Mouse (Mus musculus): ENCODE results near the gene H2-Q4. TPM values are rescaled to one million over a fixed set of nuclear protein-coding genes. Genes with fewer than 3 reads are reported as not detected.
"Not testable (repeated sequence)": the region's sequence is repeated elsewhere in the genome, so short reads cannot be mapped to it uniquely, and the experiment has no call there.

Gene H2-Q4
- polyA plus RNA-seq, 1 experiment from 2014 or later = 4.8 TPM

DNA sequence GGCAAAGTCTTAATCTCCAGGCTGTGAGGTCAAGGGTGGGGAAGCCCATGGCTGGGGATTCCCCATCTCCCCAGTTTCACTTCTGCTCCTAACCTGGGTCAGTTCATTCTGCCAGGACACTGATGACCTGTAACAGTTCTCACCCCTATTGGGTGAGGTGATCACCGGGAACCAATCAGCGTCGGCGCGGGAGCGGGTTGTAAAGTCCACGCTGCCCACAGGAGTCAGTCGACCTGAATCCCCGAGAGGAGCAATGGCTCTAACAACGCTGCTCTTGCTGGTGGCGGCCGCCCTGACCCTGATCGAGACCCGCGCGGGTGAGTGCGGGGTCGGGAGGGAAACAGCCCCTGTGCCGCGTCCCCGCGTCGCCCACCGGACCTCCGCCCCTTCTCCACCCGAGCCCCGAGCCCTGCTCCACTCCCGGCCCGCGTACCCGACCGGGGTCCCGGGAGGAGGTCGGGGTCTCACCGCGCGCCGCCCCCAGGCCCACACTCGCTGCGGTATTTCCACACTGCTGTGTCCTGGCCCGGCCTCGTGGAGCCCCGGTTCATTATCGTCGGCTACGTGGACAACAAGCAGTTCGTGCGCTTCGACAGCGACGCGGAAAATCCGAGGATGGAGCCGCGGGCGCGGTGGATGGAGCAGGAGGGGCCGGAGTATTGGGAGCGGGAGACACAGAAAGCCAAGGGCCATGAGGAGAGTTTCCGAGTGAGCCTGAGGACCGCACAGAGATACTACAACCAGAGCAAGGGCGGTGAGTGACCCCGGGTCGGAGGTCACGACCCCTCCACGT, 45.4 kb downstream of the H2-Q4 start, which contains the start of gene H2-Q6:
Gene H2-Q6 (plus strand): TSS at position 227 of the 793 bp plus-strand sequence.
- ATAC-seq = peak; percentile 78
- POLR2A ChIA-PET; H3K27me3 ChIP-seq; CTCF ChIA-PET; in situ Hi-C loops (cut with MboI; ENCODE audit: low pct_unique_long_range_greater_than_20kb): not testable (repeated sequence)
- DNase-seq (ENCODE audit: low read depth, low spot score) = peak; percentile 2

DNA sequence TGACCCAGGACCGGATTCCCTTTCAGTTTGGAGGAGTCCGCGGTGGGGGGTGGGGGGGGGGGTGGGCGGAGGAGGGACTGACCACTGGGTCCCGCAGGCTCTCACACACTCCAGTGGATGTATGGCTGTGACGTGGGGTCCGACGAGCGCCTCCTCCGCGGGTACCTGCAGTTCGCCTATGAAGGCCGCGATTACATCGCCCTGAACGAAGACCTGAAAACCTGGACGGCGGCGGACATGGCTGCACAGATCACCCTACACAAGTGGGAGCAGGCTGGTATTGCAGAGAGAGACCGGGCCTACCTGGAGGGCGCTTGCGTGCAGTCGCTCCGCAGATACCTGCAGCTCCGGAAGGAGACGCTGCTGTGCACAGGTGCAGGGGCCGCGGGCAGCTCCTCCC, 46.1 kb downstream of the H2-Q4 start:
- POLR2A ChIA-PET; in situ Hi-C loops (cut with MboI; ENCODE audit: low pct_unique_long_range_greater_than_20kb); DNase-seq (ENCODE audit: low read depth, low spot score): not testable (repeated sequence)

DNA sequence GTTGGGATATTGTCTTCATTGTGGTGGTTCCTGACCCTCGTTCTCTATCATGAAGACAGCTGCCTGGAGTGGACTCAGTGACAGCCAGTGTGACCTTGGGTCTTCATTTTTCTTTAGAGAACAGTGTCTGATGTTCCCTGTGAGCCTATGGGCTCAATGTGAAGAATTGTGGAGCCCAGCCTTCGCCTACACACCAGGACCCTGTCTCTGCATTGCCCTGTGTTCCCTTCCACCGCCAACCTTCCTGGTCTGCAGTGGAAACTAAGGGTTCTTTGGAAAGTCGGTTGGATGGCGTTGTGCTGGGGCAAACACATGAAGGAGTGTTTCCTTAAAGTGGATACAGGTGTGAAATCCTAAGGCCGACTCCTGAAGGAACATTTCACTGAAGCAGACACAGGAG, 49.5 kb downstream of the H2-Q4 start:
- ATAC-seq; DNase-seq (ENCODE audit: low read depth, low spot score); in situ Hi-C loops (cut with MboI; ENCODE audit: low pct_unique_long_range_greater_than_20kb); H3K27me3 ChIP-seq; CTCF ChIA-PET; POLR2A ChIA-PET: not testable (repeated sequence)

More for the DNA sequence above, 46.1 kb downstream of the H2-Q4 start:
- H3K27me3 ChIP-seq, CTCF ChIA-PET, ATAC-seq: not testable (repeated sequence)

DNA sequence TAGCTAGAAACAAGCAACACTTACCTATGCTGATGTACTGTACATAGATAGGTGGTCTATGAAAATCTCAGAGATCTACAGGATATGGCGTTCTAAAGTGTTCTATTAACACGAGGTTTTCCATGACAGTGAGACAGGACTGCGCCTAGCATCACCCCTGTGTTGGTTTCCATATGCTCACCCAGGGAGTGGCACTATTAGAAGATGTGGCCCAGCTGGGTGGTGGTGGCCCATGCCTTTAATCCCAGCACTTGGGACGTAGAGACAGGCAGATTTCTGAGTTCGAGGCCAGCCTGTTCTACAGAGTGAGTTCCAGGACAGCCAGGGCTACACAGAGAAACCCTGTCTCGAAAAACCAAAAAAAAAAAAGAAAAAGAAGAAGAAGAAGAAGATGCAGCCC, 51.3 kb downstream of the H2-Q4 start:
- CTCF ChIA-PET; POLR2A ChIA-PET; in situ Hi-C loops (cut with MboI; ENCODE audit: low pct_unique_long_range_greater_than_20kb); ATAC-seq; DNase-seq (ENCODE audit: low read depth, low spot score); H3K27me3 ChIP-seq: not testable (repeated sequence)

DNA sequence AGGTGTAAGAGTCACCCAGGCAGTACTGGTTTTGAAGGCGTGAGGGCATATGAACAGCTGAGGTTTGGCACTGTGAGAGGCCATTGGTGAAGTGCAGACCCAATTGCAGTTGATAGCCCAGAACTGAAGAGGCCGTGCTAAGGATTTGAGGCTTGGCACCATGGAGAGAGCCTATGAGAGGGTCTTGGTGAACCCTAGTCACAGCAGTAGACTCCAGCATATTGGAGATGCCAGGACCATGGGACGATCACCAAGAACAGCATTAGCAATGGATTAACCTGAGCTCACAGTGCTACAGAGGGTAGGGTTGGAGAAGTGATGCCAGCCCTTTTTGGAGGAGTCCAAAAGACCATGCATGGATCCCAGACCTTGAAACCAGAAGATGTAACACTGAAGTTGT, 52.8 kb downstream of the H2-Q4 start:
- H3K27me3 ChIP-seq; in situ Hi-C loops (cut with MboI; ENCODE audit: low pct_unique_long_range_greater_than_20kb); ATAC-seq; CTCF ChIA-PET; DNase-seq (ENCODE audit: low read depth, low spot score); POLR2A ChIA-PET: not testable (repeated sequence)

DNA sequence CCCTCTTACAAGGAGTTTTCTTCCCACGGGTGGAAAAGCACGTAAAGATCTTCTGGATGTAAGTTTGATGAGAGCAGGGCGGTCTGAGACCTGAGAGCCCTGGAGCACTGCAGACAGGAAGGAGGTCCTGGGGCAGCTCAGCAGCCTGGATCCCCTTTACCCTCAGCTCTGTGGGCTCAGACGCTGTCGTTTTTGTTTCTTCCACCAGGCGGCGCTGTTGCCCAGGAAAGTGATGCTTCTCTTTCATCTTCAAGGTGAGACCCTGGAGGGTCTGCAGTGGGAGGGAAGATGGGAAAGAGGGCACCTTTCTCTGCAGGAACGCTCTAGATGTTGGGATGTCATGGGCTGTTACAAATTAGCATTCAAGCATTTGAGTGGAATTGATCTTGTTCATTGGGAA, 55.4 kb downstream of the H2-Q4 start:
- ATAC-seq; DNase-seq (ENCODE audit: low read depth, low spot score); H3K27me3 ChIP-seq; in situ Hi-C loops (cut with MboI; ENCODE audit: low pct_unique_long_range_greater_than_20kb); POLR2A ChIA-PET; CTCF ChIA-PET: not testable (repeated sequence)

Other genes starting within 250 kb of the H2-Q4 start
- gene Apom, start 247.6 kb upstream of the H2-Q4 start, polyA plus RNA-seq (2021) = 0.15 TPM
- 283 TPM for gene Bag6, start 244.4 kb upstream of the H2-Q4 start, polyA plus RNA-seq (2021)
- gene Prrc2a, start 214.7 kb upstream of the H2-Q4 start, polyA plus RNA-seq (2021) = 300 TPM
- gene Aif1, start 203.5 kb upstream of the H2-Q4 start, polyA plus RNA-seq (2021) = 0.14 TPM
- gene Lst1, start 191.2 kb upstream of the H2-Q4 start, polyA plus RNA-seq (2021) = not detected
- not detected for gene Ltb, start 185.2 kb upstream of the H2-Q4 start, polyA plus RNA-seq (2021)
- gene Tnf, start 177.6 kb upstream of the H2-Q4 start, polyA plus RNA-seq (2021) = not detected
- gene Lta, start 174.3 kb upstream of the H2-Q4 start, polyA plus RNA-seq (2021) = 0.14 TPM
- gene Gm16181, start 158.8 kb upstream of the H2-Q4 start, polyA plus RNA-seq (2021) = 0.54 TPM
- 3.7 TPM for gene Atp6v1g2, start 146.0 kb upstream of the H2-Q4 start, polyA plus RNA-seq (2021)
- gene Nfkbil1, start 143.8 kb upstream of the H2-Q4 start, polyA plus RNA-seq (2021) = 32.8 TPM
- gene Ddx39b, start 137.9 kb upstream of the H2-Q4 start, polyA plus RNA-seq (2021) = 321 TPM
- 112 TPM for gene H2-D1, start 116.9 kb upstream of the H2-Q4 start, polyA plus RNA-seq (2021)
- 1.1 TPM for gene H2-Q1, start 59.2 kb upstream of the H2-Q4 start, polyA plus RNA-seq (2021)
- gene H2-Q2, start 37.4 kb upstream of the H2-Q4 start, polyA plus RNA-seq (2021) = not detected
- 0.03 TPM for gene H2-Q6, start 45.2 kb downstream of the H2-Q4 start, polyA plus RNA-seq (2021)
- gene H2-Q7, start 59.5 kb downstream of the H2-Q4 start, polyA plus RNA-seq (2021) = 0.08 TPM
- gene H2-Q10, start 90.5 kb downstream of the H2-Q4 start, polyA plus RNA-seq (2021) = 0.35 TPM
- not detected for gene Pou5f1, start 126.4 kb downstream of the H2-Q4 start, polyA plus RNA-seq (2021)
- gene Tcf19, start 137.2 kb downstream of the H2-Q4 start, polyA plus RNA-seq (2021) = 35.9 TPM
- 44.8 TPM for gene Cchcr1, start 137.5 kb downstream of the H2-Q4 start, polyA plus RNA-seq (2021)
- 0.37 TPM for gene Psors1c2, start 153.6 kb downstream of the H2-Q4 start, polyA plus RNA-seq (2021)
- gene Cdsn, start 172.5 kb downstream of the H2-Q4 start, polyA plus RNA-seq (2021) = 8.6 TPM
- gene 2300002M23Rik, start 187.8 kb downstream of the H2-Q4 start, polyA plus RNA-seq (2021) = not detected
- gene Sfta2, start 221.9 kb downstream of the H2-Q4 start, polyA plus RNA-seq (2021) = not detected
- gene Gm9573, start 247.0 kb downstream of the H2-Q4 start, polyA plus RNA-seq (2021) = not detected

Data from Patski (cell line).